Mouse (Mus musculus) embryonic facial prominence, embryonic 15.5 days (tissue): ENCODE results near the gene Hsdl2. TPM values are rescaled to one million over a fixed set of nuclear protein-coding genes. Genes with fewer than 3 reads are reported as not detected.

Source experiments
- ATAC-seq: fragments of 200-750 bp; cut with Nextera tagmentation; 2 replicates; pipeline ENCODE4 v1.8.0; 2017; ENCODE audit warnings: low read depth, moderate TSS enrichment; ENCODE audit not compliant: insufficient number of reproducible peaks, low FRiP score, low TSS enrichment
- H3K27ac ChIP-seq: fragments of 300-500 bp; sonication (generic); replicated peaks from 2 replicates; pipeline ENCODE4 v1.5.1; 2015; ENCODE audit warnings: mild to moderate bottlenecking, inconsistent platforms
- H3K27me3 ChIP-seq: fragments of 300-500 bp; sonication (generic); 2 replicates; pipeline ENCODE4 v1.6.1; 2015; ENCODE audit warnings: inconsistent platforms
- H3K36me3 ChIP-seq: fragments of 300-500 bp; sonication (generic); 2 replicates; pipeline ENCODE4 v1.6.1; 2015; ENCODE audit warnings: mild to moderate bottlenecking, inconsistent platforms
- H3K4me1 ChIP-seq: fragments of 300-500 bp; sonication (generic); 2 replicates; pipeline ENCODE4 v1.6.1; 2015; ENCODE audit warnings: inconsistent platforms
- H3K4me2 ChIP-seq: fragments of 300-500 bp; sonication (generic); replicated peaks from 2 replicates; pipeline ENCODE4 v1.6.1; 2015; ENCODE audit warnings: mild to moderate bottlenecking, inconsistent platforms
- H3K4me3 ChIP-seq: fragments of 300-500 bp; sonication (generic); replicated peaks from 2 replicates; pipeline ENCODE4 v1.5.1; 2015; ENCODE audit warnings: mild to moderate bottlenecking, inconsistent platforms
- H3K9ac ChIP-seq: fragments of 300-500 bp; sonication (generic); 2 replicates; pipeline ENCODE4 v1.6.1; 2015; ENCODE audit warnings: inconsistent platforms
- H3K9me3 ChIP-seq: fragments of 300-500 bp; sonication (generic); replicated peaks from 2 replicates; pipeline ENCODE4 v1.6.1; 2016; ENCODE audit warnings: inconsistent platforms
- WGBS: fragments of 180-500 bp; shearing (Covaris S2); methylation state at CpG from one replicate; pipeline ENCODE4 v1.1.7; 2015; 5-methylcytosine and 5-hydroxymethylcytosine counted together
- polyA plus RNA-seq: library from polyadenylated mRNA; unstranded; fragments of >200 nt; fragmentation: Nextera tagmentation; extraction: Ambion mirVana; gene quantifications from 2 replicates; pipeline ENCODE4 v1.2.1, GENCODE M21; 2015

Gene Hsdl2
- 25.7 and 27.1 TPM in 2 replicates for polyA plus RNA-seq

GRCm38 (mm10) chr4:59581314-59582185 lies at the start of gene Hsdl2:
Gene Hsdl2, plus strand, starts transcription at chr4:59581563.
- WGBS: under 1% methylated on average over 61 of the region's 61 CpGs
- Histone ChIP-seq H3K4me1 (peaks cover 11% of the 10 kb centered on the region), H3K4me2 (peak within 1 kb of the TSS; percentile 78), H3K4me3 (peak within 1 kb of the TSS; percentile 78), H3K9me3 (no peaks in the 10 kb centered on the region), H3K9ac (peak within 1 kb of the TSS; percentile 53), H3K27me3 (no peaks in the 10 kb centered on the region), H3K36me3 (no peaks in the 10 kb centered on the region), H3K27ac (peak within 1 kb of the TSS; percentile 89)
- ATAC-seq: peak; percentile 95

GRCm38 (mm10) chr4:59533268-59533667 lies 48.1 kb upstream of the Hsdl2 start:
- no peaks in the 10 kb centered on the region for H3K9me3 ChIP-seq
- H3K4me2 ChIP-seq: no peak overlapping the region
- H3K36me3 ChIP-seq: no peaks in the 10 kb centered on the region
- no peak overlapping the region for H3K9ac ChIP-seq
- H3K4me3 ChIP-seq: no peak overlapping the region
- WGBS: 78% methylated on average over 2 of the region's 2 CpGs
- no peaks in the 10 kb centered on the region for H3K4me1 ChIP-seq
- no peak for ATAC-seq
- H3K27me3 ChIP-seq: no peaks in the 10 kb centered on the region
- no peak overlapping the region for H3K27ac ChIP-seq

GRCm38 (mm10) chr4:59535624-59536023 lies 45.7 kb upstream of the Hsdl2 start:
- no peak for ATAC-seq
- H3K4me2 ChIP-seq: no peak overlapping the region
- H3K4me3 ChIP-seq: no peak overlapping the region

GRCm38 (mm10) chr4:59536281-59536680 lies 45.1 kb upstream of the Hsdl2 start:
- Histone ChIP-seq H3K4me2 (no peak overlapping the region), H3K27me3 (no peaks in the 10 kb centered on the region), H3K4me3 (no peak overlapping the region), H3K27ac (no peak overlapping the region), H3K4me1 (no peaks in the 10 kb centered on the region), H3K36me3 (no peaks in the 10 kb centered on the region), H3K9ac (no peak overlapping the region), H3K9me3 (no peaks in the 10 kb centered on the region)
- ATAC-seq: no peak
- WGBS: 87% methylated on average over 1 of the region's 1 CpGs

More at GRCm38 (mm10) chr4:59535624-59536023, 45.7 kb upstream of the Hsdl2 start:
- Histone ChIP-seq H3K27ac (no peak overlapping the region), H3K4me1 (no peaks in the 10 kb centered on the region), H3K9me3 (no peaks in the 10 kb centered on the region), H3K27me3 (no peaks in the 10 kb centered on the region), H3K9ac (no peak overlapping the region), H3K36me3 (no peaks in the 10 kb centered on the region)

- no peaks in the 10 kb centered on the region for H3K36me3 ChIP-seq
- H3K9me3 ChIP-seq: no peaks in the 10 kb centered on the region
- no peak overlapping the region for H3K4me2 ChIP-seq
- H3K27me3 ChIP-seq: no peaks in the 10 kb centered on the region
- H3K4me3 ChIP-seq: no peak overlapping the region
- no peak for ATAC-seq
- H3K9ac ChIP-seq: no peak overlapping the region
- 0 out of 2 replicates have a peak, but pooled peaks cover 7% of the 10 kb centered on the region for H3K4me1 ChIP-seq
- no peak overlapping the region for H3K27ac ChIP-seq
Observed at GRCm38 (mm10) chr4:59543006-59543405, 38.4 kb upstream of the Hsdl2 start.

- H3K36me3 ChIP-seq: no peaks in the 10 kb centered on the region
- H3K9me3 ChIP-seq: no peaks in the 10 kb centered on the region
- H3K9ac ChIP-seq: no peak overlapping the region
- no peak overlapping the region for H3K27ac ChIP-seq
- WGBS: 61% methylated on average over 2 of the region's 2 CpGs
- no peak overlapping the region for H3K4me3 ChIP-seq
- no peak for ATAC-seq
- H3K4me1 ChIP-seq: 0 out of 2 replicates have a peak, but pooled peaks cover 7% of the 10 kb centered on the region
- no peaks in the 10 kb centered on the region for H3K27me3 ChIP-seq
- no peak overlapping the region for H3K4me2 ChIP-seq
Observed at GRCm38 (mm10) chr4:59544654-59545053, 36.7 kb upstream of the Hsdl2 start.

- no peak for ATAC-seq
- no peaks in the 10 kb centered on the region for H3K9me3 ChIP-seq
- no peaks in the 10 kb centered on the region for H3K36me3 ChIP-seq
- H3K27ac ChIP-seq: no peak overlapping the region
- no peaks in the 10 kb centered on the region for H3K27me3 ChIP-seq
- WGBS: 45% methylated on average over 7 of the region's 7 CpGs
- H3K4me2 ChIP-seq: no peak overlapping the region
- H3K4me3 ChIP-seq: peak overlapping the region; percentile 95; the same call in 1 of the 2 replicates
- H3K9ac ChIP-seq: no peak overlapping the region
- H3K4me1 ChIP-seq: 0 out of 2 replicates have a peak, but pooled peaks cover 7% of the 10 kb centered on the region
Observed at GRCm38 (mm10) chr4:59546285-59547071, 34.9 kb upstream of the Hsdl2 start.

GRCm38 (mm10) chr4:59547136-59547889 lies 34.0 kb upstream of the Hsdl2 start:
- 0 out of 2 replicates have a peak, but pooled peaks cover 7% of the 10 kb centered on the region for H3K4me1 ChIP-seq
- peak overlapping the region; percentile 95 for H3K4me3 ChIP-seq
- no peaks in the 10 kb centered on the region for H3K36me3 ChIP-seq
- H3K9me3 ChIP-seq: no peaks in the 10 kb centered on the region
- H3K9ac ChIP-seq: no peak overlapping the region
- no peak overlapping the region for H3K27ac ChIP-seq
- no peaks in the 10 kb centered on the region for H3K27me3 ChIP-seq
- no peak for ATAC-seq
- peak overlapping the region; percentile 84 for H3K4me2 ChIP-seq
- WGBS: 21% methylated on average over 11 of the region's 11 CpGs

- Histone ChIP-seq H3K9ac (peak overlapping the region; percentile 90), H3K4me3 (peak overlapping the region; percentile 95), H3K4me2 (peak overlapping the region; percentile 84), H3K27me3 (no peaks in the 10 kb centered on the region), H3K27ac (peak overlapping the region; percentile 97), H3K36me3 (no peaks in the 10 kb centered on the region), H3K9me3 (no peaks in the 10 kb centered on the region), H3K4me1 (0 out of 2 replicates have a peak, but pooled peaks cover 7% of the 10 kb centered on the region)
- 3% methylated on average over 18 of the region's 18 CpGs for WGBS
- no peak for ATAC-seq
Observed at GRCm38 (mm10) chr4:59548011-59548559, 33.3 kb upstream of the Hsdl2 start.

GRCm38 (mm10) chr4:59548560-59549174 lies 32.7 kb upstream of the Hsdl2 start:
- Histone ChIP-seq H3K4me3 (peak overlapping the region; percentile 95), H3K27me3 (no peaks in the 10 kb centered on the region), H3K9ac (peak overlapping the region; percentile 90), H3K4me1 (0 out of 2 replicates have a peak, but pooled peaks cover 7% of the 10 kb centered on the region), H3K36me3 (no peaks in the 10 kb centered on the region), H3K27ac (peak overlapping the region; percentile 97), H3K9me3 (no peaks in the 10 kb centered on the region), H3K4me2 (peak overlapping the region; percentile 84)
- WGBS: under 1% methylated on average over 82 of the region's 83 CpGs
- peak; percentile 79 for ATAC-seq
